Mouse (Mus musculus) gastrocnemius, postnatal 10 days (tissue): ENCODE data around the gene Nfu1. TPM values are rescaled to one million over a fixed set of nuclear protein-coding genes. Genes with fewer than 3 reads are reported as not detected.
A peak's percentile ranks its signal among the peaks of the same experiment; 100 is the strongest.
"Not testable (repeated sequence)": the region's sequence is repeated elsewhere in the genome, so short reads cannot be mapped to it uniquely, and the experiment has no call there.

Source experiments
- DNase-seq: peaks from one replicate; pipeline ENCODE4 v3.0.0; 2021; ENCODE audit warnings: mixed read lengths
- total RNA-seq, 2 experiments: library from RNA; stranded (reverse); gene quantifications; 2 replicates each; pipeline ENCODE4 v1.2.3; 2021

The Nfu1 gene
- total RNA-seq, 2 experiments from 2014 or later = 63.1 to 66.8 TPM

GRCm38 (mm10) chr6:87021791-87022190 is 12.8 kb downstream of the Nfu1 start:
- DNase-seq = no peak

- no peak for DNase-seq
These were observed 17.9 kb downstream of the Nfu1 start for GRCm38 (mm10) chr6:87026980-87027379.

GRCm38 (mm10) chr6:87028881-87029280 is 19.8 kb downstream of the Nfu1 start:
- no peak for DNase-seq

- not testable (repeated sequence) for DNase-seq
These were observed 22.3 kb downstream of the Nfu1 start for GRCm38 (mm10) chr6:87031310-87031709.

- no peak for DNase-seq
These were observed 23.4 kb downstream of the Nfu1 start for GRCm38 (mm10) chr6:87032401-87032800.

GRCm38 (mm10) chr6:87034395-87034794 is 25.4 kb downstream of the Nfu1 start:
- DNase-seq = no peak

- DNase-seq = no peak
These were observed 29.0 kb downstream of the Nfu1 start for GRCm38 (mm10) chr6:87037826-87038620.

GRCm38 (mm10) chr6:87039161-87039560 is 30.1 kb downstream of the Nfu1 start:
- DNase-seq = no peak

- no peak for DNase-seq
These were observed 31.9 kb downstream of the Nfu1 start for GRCm38 (mm10) chr6:87040971-87041370.

GRCm38 (mm10) chr6:87041431-87041830 is 32.4 kb downstream of the Nfu1 start:
- no peak for DNase-seq

- DNase-seq = no peak
These were observed 32.9 kb downstream of the Nfu1 start for GRCm38 (mm10) chr6:87042004-87042336.

- peak; percentile 98 for DNase-seq
These were observed 33.5 kb downstream of the Nfu1 start, which contains the start of gene Gfpt1 for GRCm38 (mm10) chr6:87042337-87043130. Gene Gfpt1, plus strand, starts transcription at chr6:87042846.

- no peak for DNase-seq
These were observed 34.1 kb downstream of the Nfu1 start for GRCm38 (mm10) chr6:87043131-87043516.

- no peak for DNase-seq
These were observed 35.9 kb downstream of the Nfu1 start for GRCm38 (mm10) chr6:87044895-87045294.

- DNase-seq = no peak
These were observed 36.5 kb downstream of the Nfu1 start for GRCm38 (mm10) chr6:87045507-87045906.

- DNase-seq = not testable (repeated sequence)
These were observed 39.7 kb downstream of the Nfu1 start for GRCm38 (mm10) chr6:87048712-87049111.

GRCm38 (mm10) chr6:87051886-87052425 is 42.9 kb downstream of the Nfu1 start:
- DNase-seq = no peak

GRCm38 (mm10) chr6:87054193-87054592 is 45.2 kb downstream of the Nfu1 start:
- DNase-seq = no peak

- no peak for DNase-seq
These were observed 50.7 kb downstream of the Nfu1 start for GRCm38 (mm10) chr6:87059754-87060153.

GRCm38 (mm10) chr6:87063586-87063985 is 54.5 kb downstream of the Nfu1 start:
- DNase-seq = no peak

- no peak for DNase-seq
These were observed 59.2 kb downstream of the Nfu1 start for GRCm38 (mm10) chr6:87068209-87068608.

- no peak for DNase-seq
These were observed 60.3 kb downstream of the Nfu1 start for GRCm38 (mm10) chr6:87069195-87069900.

- no peak for DNase-seq
These were observed 61.6 kb downstream of the Nfu1 start for GRCm38 (mm10) chr6:87070641-87071040.
